Comparison of ENCODE assay signal across 30 mouse cellular contexts in the genomic region with DNA sequence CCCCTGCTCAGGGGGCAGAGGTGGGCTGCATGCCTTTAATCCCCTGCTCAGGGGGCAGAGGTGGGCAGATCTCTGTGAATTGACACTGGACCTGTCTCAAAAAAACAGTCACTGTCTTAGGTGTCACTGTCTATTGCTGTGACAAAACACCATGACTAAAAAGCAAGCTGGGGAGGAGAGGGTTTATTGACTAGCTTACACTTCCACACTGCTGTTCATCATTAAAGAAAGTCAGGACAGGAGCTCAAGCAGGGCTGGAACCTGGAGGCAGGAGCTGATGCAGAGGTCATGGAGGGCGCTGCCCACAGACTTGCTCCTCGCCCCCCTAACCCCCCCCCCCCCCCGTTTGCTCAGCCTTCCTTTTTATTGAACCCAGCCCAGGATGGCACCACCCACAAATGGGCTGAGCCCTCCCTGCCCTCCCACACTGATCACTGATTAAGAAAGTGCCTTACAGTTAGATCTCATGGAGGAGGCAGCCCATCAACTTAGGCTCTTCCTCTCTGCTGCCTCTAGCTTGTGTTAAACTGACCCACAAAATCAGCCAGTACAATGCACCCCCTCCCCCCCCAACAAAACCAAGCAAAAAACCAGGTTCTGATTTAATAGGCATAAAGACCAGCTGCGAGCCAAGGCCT. TPM values are rescaled to one million over a fixed set of nuclear protein-coding genes. Genes with fewer than 3 reads are reported as not detected.
DNase-seq lines count a peak whose midpoint lies in the region; ATAC-seq and TF ChIP-seq lines count a peak whose summit lies in the region.
"Had no signal": no experiment of that assay in that cellular context is flagged by ENCODE, and none has a peak within 500 bp of the region (broad histone marks: within the 10 kb centered on the region; RNA-seq: fewer than 3 reads in every experiment).

No protein-coding gene starts in this region.

- 0 out of 2 replicates have a peak, but pooled peaks have one; percentile 25 for ATAC-seq in kidney, embryonic 16.5 days (ENCODE audit: low FRiP score, low TSS enrichment)
- peak; percentile 50; the same call in 1 of the 2 replicates for ATAC-seq in stomach, embryonic 15.5 days (ENCODE audit: insufficient read depth, low FRiP score, low read depth)
- ATAC-seq in stomach, postnatal 0 days (ENCODE audit: low FRiP score, low TSS enrichment): no peak
- 0 out of 2 replicates have a peak, but pooled peaks have one; percentile 37 for ATAC-seq in liver, embryonic 15.5 days (ENCODE audit: insufficient read depth)
- ATAC-seq: CD4-positive, CD25-positive, alpha-beta regulatory T cell, adult 4 months; forebrain, embryonic 15.5 days had no signal

- no peak for TF ChIP-seq EP300 in stomach, postnatal 0 days (optimal IDR thresholded peaks at IDR 0.05)

- no peaks in the 10 kb centered on the region for H3K9me3 ChIP-seq in kidney, embryonic 16.5 days (ENCODE audit: low read length)
- H3K9me3 ChIP-seq in stomach, embryonic 15.5 days: no peaks in the 10 kb centered on the region
- H3K9me3 ChIP-seq in stomach, postnatal 0 days (ENCODE audit: control insufficient read depth, low read length): no peaks in the 10 kb centered on the region
- H3K9me3 ChIP-seq in liver, embryonic 15.5 days (replicated peaks): no peaks in the 10 kb centered on the region
- H3K9me3 ChIP-seq: forebrain, embryonic 10.5 days; forebrain, embryonic 15.5 days; G1E; heart, embryonic 15.5 days had no signal

- TF ChIP-seq CTCF in stomach, postnatal 0 days (IDR thresholded peaks at IDR 0.05; ENCODE audit: low read depth): no peak

- no peak overlapping the region for H3K9ac ChIP-seq in kidney, embryonic 16.5 days (replicated peaks; ENCODE audit: low read length)
- H3K9ac ChIP-seq in stomach, embryonic 15.5 days: no peak overlapping the region
- no peak overlapping the region for H3K9ac ChIP-seq in stomach, postnatal 0 days (ENCODE audit: low read length)
- H3K9ac ChIP-seq in liver, embryonic 15.5 days: no peak overlapping the region
- H3K9ac ChIP-seq: forebrain, embryonic 15.5 days; heart, embryonic 15.5 days; hindbrain, embryonic 14.5 days had no signal

- WGBS in kidney, embryonic 16.5 days: 23% methylated on average over 3 of the region's 4 CpGs
- 44% methylated on average over 4 of the region's 4 CpGs for WGBS in stomach, embryonic 15.5 days
- WGBS in stomach, postnatal 0 days: 62% methylated on average over 3 of the region's 4 CpGs
- whole genome bisulfite sequencing in liver, embryonic 15.5 days (ENCODE audit: insufficient replicate concordance): 28% methylated on average over 2 of the region's 4 CpGs

- H3K27me3 ChIP-seq in kidney, embryonic 16.5 days (ENCODE audit: insufficient read depth, low read length): no peaks in the 10 kb centered on the region
- no peaks in the 10 kb centered on the region for H3K27me3 ChIP-seq in stomach, embryonic 15.5 days (replicated peaks)
- H3K27me3 ChIP-seq in stomach, postnatal 0 days (ENCODE audit: control insufficient read depth, insufficient read depth, low read length): no peaks in the 10 kb centered on the region
- H3K27me3 ChIP-seq in liver, embryonic 15.5 days: no peaks in the 10 kb centered on the region
- H3K27me3 ChIP-seq: forebrain, embryonic 15.5 days; heart, embryonic 15.5 days had no signal

- peaks cover 27% of the 10 kb centered on the region for H3K4me1 ChIP-seq in kidney, embryonic 16.5 days (ENCODE audit: insufficient read depth, low read length)
- H3K4me1 ChIP-seq in stomach, embryonic 15.5 days: peaks cover 7% of the 10 kb centered on the region; the same call in 1 of the 2 replicates
- H3K4me1 ChIP-seq in stomach, postnatal 0 days (replicated peaks; ENCODE audit: control insufficient read depth, insufficient read depth): 0 out of 2 replicates have a peak, but pooled peaks cover 7% of the 10 kb centered on the region
- H3K4me1 ChIP-seq in liver, embryonic 15.5 days (replicated peaks): peaks cover 32% of the 10 kb centered on the region

- no peak overlapping the region for H3K4me2 ChIP-seq in kidney, embryonic 16.5 days (replicated peaks; ENCODE audit: low read depth, low read length)
- H3K4me2 ChIP-seq in stomach, embryonic 15.5 days: no peak overlapping the region
- no peak overlapping the region for H3K4me2 ChIP-seq in stomach, postnatal 0 days (replicated peaks; ENCODE audit: low read depth)
- no peak overlapping the region; the same call in 1 of the 2 replicates for H3K4me2 ChIP-seq in liver, embryonic 15.5 days
- H3K4me2 ChIP-seq: forebrain, embryonic 15.5 days; heart, embryonic 11.5 days; heart, embryonic 15.5 days; hindbrain, embryonic 14.5 days had no signal

- no peak overlapping the region for H3K27ac ChIP-seq in kidney, embryonic 16.5 days (ENCODE audit: low read length)
- no peak overlapping the region for H3K27ac ChIP-seq in stomach, embryonic 15.5 days
- H3K27ac ChIP-seq in stomach, postnatal 0 days (replicated peaks): no peak overlapping the region
- no peak overlapping the region for H3K27ac ChIP-seq in liver, embryonic 15.5 days (replicated peaks)
- H3K27ac ChIP-seq: forebrain, embryonic 10.5 days; forebrain, embryonic 15.5 days; heart, adult 2 months; heart, embryonic 15.5 days; hindbrain, embryonic 14.5 days had no signal

- H3K36me3 ChIP-seq in kidney, embryonic 16.5 days (ENCODE audit: insufficient read depth, low read length): no peaks in the 10 kb centered on the region
- no peaks in the 10 kb centered on the region for H3K36me3 ChIP-seq in stomach, embryonic 15.5 days
- no peaks in the 10 kb centered on the region for H3K36me3 ChIP-seq in stomach, postnatal 0 days (ENCODE audit: control insufficient read depth, insufficient read depth, low read length)
- no peaks in the 10 kb centered on the region for H3K36me3 ChIP-seq in liver, embryonic 15.5 days (replicated peaks)
- H3K36me3 ChIP-seq: forebrain, embryonic 15.5 days; heart, embryonic 15.5 days had no signal

- H3K4me3 ChIP-seq in kidney, embryonic 16.5 days (ENCODE audit: low read length): no peak overlapping the region
- H3K4me3 ChIP-seq in stomach, embryonic 15.5 days (replicated peaks): no peak overlapping the region
- no peak overlapping the region for H3K4me3 ChIP-seq in stomach, postnatal 0 days (ENCODE audit: low read depth, low read length)
- H3K4me3 ChIP-seq in liver, embryonic 15.5 days (replicated peaks): no peak overlapping the region
- H3K4me3 ChIP-seq: forebrain, embryonic 10.5 days; forebrain, embryonic 15.5 days; heart, adult 2 months; heart, embryonic 15.5 days had no signal

- DNase-seq in embryo, embryonic 10 days (ENCODE audit: low spot score): peak; percentile 8
- DNase-seq in embryo, embryonic 11 days: no peak
- no peak for DNase-seq in kidney, adult 11 months
- DNase-seq in stomach, postnatal 0 days (ENCODE audit: low spot score): no peak
- DNase-seq in gastrocnemius, postnatal 10 days: no peak
- DNase-seq: adrenal gland, postnatal 10 days; B cell, adult 2 months; cerebellum, adult 11 months; cerebellum, adult 8-10 months; cerebellum, postnatal 14 days; gastrocnemius, postnatal 14 days; heart, adult 2 months; heart, postnatal 14 days had no signal

RNA-seq across cellular contexts. Expression of a gene that starts 16.8 kb away (rescaled TPM):
- polyA plus RNA-seq in kidney, embryonic 16.5 days (2015; fragmentation: Nextera tagmentation; extraction: Ambion mirVana): 4.3 and 4.8 TPM in 2 replicates
- polyA plus RNA-seq in stomach, embryonic 15.5 days (2015; fragmentation: Nextera tagmentation; extraction: Ambion mirVana): 4.0 and 5.6 TPM in 2 replicates
- 2.2 and 2.8 TPM in 2 replicates for polyA plus RNA-seq in stomach, postnatal 0 days (2015; fragmentation: Nextera tagmentation; extraction: Ambion mirVana)
- 1.8 and 2.0 TPM in 2 replicates for polyA plus RNA-seq in liver, embryonic 15.5 days (2015; fragmentation: Nextera tagmentation; extraction: Ambion mirVana)
- total RNA-seq in gastrocnemius, postnatal 10 days (2021): under 1 TPM; 0.50 to 0.59 TPM

RNA-seq across cellular contexts. Expression of a gene that starts 25.9 kb away (rescaled TPM):
- not detected in 2 replicates for polyA plus RNA-seq in kidney, embryonic 16.5 days (2015; fragmentation: Nextera tagmentation; extraction: Ambion mirVana)
- not detected in 2 replicates for polyA plus RNA-seq in stomach, embryonic 15.5 days (2015; fragmentation: Nextera tagmentation; extraction: Ambion mirVana)
- polyA plus RNA-seq in stomach, postnatal 0 days (2015; fragmentation: Nextera tagmentation; extraction: Ambion mirVana): not detected in 2 replicates
- polyA plus RNA-seq in liver, embryonic 15.5 days (2015; fragmentation: Nextera tagmentation; extraction: Ambion mirVana): not detected in 2 replicates
- total RNA-seq in gastrocnemius, postnatal 10 days (2021): not detected
- total RNA-seq: adrenal gland, postnatal 10 days; adrenal gland, postnatal 4 days; common myeloid progenitor, adult 5-6 weeks; G1E; gastrocnemius, postnatal 14 days; heart, adult 2 months; heart, postnatal 14 days; hematopoietic stem cell, adult 5-6 weeks had no signal
- polyA plus RNA-seq: brain, embryonic 14.5 days; CD4-positive, CD25-positive, alpha-beta regulatory T cell, adult 4 months; embryonic facial prominence, embryonic 14.5 days; forebrain, embryonic 10.5 days; forebrain, embryonic 15.5 days; frontal cortex, adult 2 months; G1E; gonadal fat pad, adult 2 months; heart, adult 2 months; heart, embryonic 11.5 days; heart, embryonic 15.5 days; hindbrain, embryonic 14.5 days had no signal

RNA-seq across cellular contexts. Expression of a gene that starts 39.2 kb away (rescaled TPM):
- polyA plus RNA-seq in kidney, embryonic 16.5 days (2015; fragmentation: Nextera tagmentation; extraction: Ambion mirVana): 45.9 and 48.1 TPM in 2 replicates
- polyA plus RNA-seq in stomach, embryonic 15.5 days (2015; fragmentation: Nextera tagmentation; extraction: Ambion mirVana): 47.9 and 49.8 TPM in 2 replicates
- polyA plus RNA-seq in stomach, postnatal 0 days (2015; fragmentation: Nextera tagmentation; extraction: Ambion mirVana): 13.3 and 15.7 TPM in 2 replicates
- polyA plus RNA-seq in liver, embryonic 15.5 days (2015; fragmentation: Nextera tagmentation; extraction: Ambion mirVana): 25.8 and 27.1 TPM in 2 replicates
- total RNA-seq in gastrocnemius, postnatal 10 days (2021): 10 to 100 TPM in 1 of 2 experiments, 1 to 10 TPM in 1; 9.6 to 13.4 TPM

RNA-seq across cellular contexts. Expression of a gene that starts 41.4 kb away (rescaled TPM):
- polyA plus RNA-seq in kidney, embryonic 16.5 days (2015; fragmentation: Nextera tagmentation; extraction: Ambion mirVana): 56.0 and 64.3 TPM in 2 replicates
- 79.5 and 81.0 TPM in 2 replicates for polyA plus RNA-seq in stomach, embryonic 15.5 days (2015; fragmentation: Nextera tagmentation; extraction: Ambion mirVana)
- 62.1 and 65.0 TPM in 2 replicates for polyA plus RNA-seq in stomach, postnatal 0 days (2015; fragmentation: Nextera tagmentation; extraction: Ambion mirVana)
- polyA plus RNA-seq in liver, embryonic 15.5 days (2015; fragmentation: Nextera tagmentation; extraction: Ambion mirVana): 29.1 and 30.3 TPM in 2 replicates
- total RNA-seq in gastrocnemius, postnatal 10 days (2021): 10 to 100 TPM; 25.4 to 30.1 TPM

RNA-seq across cellular contexts. Expression of a gene that starts 47.4 kb away (rescaled TPM):
- 12.2 and 15.7 TPM in 2 replicates for polyA plus RNA-seq in kidney, embryonic 16.5 days (2015; fragmentation: Nextera tagmentation; extraction: Ambion mirVana)
- polyA plus RNA-seq in stomach, embryonic 15.5 days (2015; fragmentation: Nextera tagmentation; extraction: Ambion mirVana): 9.9 and 12.4 TPM in 2 replicates
- 4.0 and 5.8 TPM in 2 replicates for polyA plus RNA-seq in stomach, postnatal 0 days (2015; fragmentation: Nextera tagmentation; extraction: Ambion mirVana)
- polyA plus RNA-seq in liver, embryonic 15.5 days (2015; fragmentation: Nextera tagmentation; extraction: Ambion mirVana): 2.3 TPM in 2 replicates
- total RNA-seq in gastrocnemius, postnatal 10 days (2021): 10 to 100 TPM in 1 of 2 experiments, 1 to 10 TPM in 1; 9.6 to 11.3 TPM
